ENCODE assay signal across 13 mouse cellular contexts in genomic region chr4:32852294-32852693, GRCm38 (mm10).
"Had no signal": no experiment of that assay in that cellular context is flagged by ENCODE, and none has a peak within 500 bp of the region (broad histone marks: within the 10 kb centered on the region; RNA-seq: fewer than 3 reads in every experiment).

No protein-coding gene starts in this region.

- H3K36me3 ChIP-seq: kidney, embryonic 15.5 days; limb, embryonic 10.5 days; liver, embryonic 15.5 days; stomach, embryonic 15.5 days had no signal

- H3K27me3 ChIP-seq: kidney, embryonic 15.5 days; liver, embryonic 15.5 days; stomach, embryonic 15.5 days had no signal

- DNase-seq: kidney, adult 2 months; kidney, postnatal 14 days; lung, adult 2 months; lung, postnatal 36 days; right cerebral cortex, postnatal 4 days had no signal

- ATAC-seq: intestine, embryonic 16.5 days; lung, postnatal 0 days had no signal

- H3K9ac ChIP-seq: kidney, embryonic 15.5 days; liver, embryonic 15.5 days; stomach, embryonic 15.5 days had no signal

- H3K9me3 ChIP-seq: kidney, embryonic 15.5 days; limb, embryonic 10.5 days; liver, embryonic 15.5 days; stomach, embryonic 15.5 days had no signal

- H3K4me1 ChIP-seq: kidney, embryonic 15.5 days; liver, embryonic 15.5 days; stomach, embryonic 15.5 days had no signal

- H3K4me3 ChIP-seq: kidney, embryonic 15.5 days; left cerebral cortex, adult 2 months; limb, embryonic 10.5 days; liver, embryonic 15.5 days; stomach, embryonic 15.5 days had no signal

- H3K4me2 ChIP-seq: kidney, embryonic 15.5 days; liver, embryonic 11.5 days; liver, embryonic 15.5 days; stomach, embryonic 15.5 days had no signal

- H3K27ac ChIP-seq: kidney, embryonic 15.5 days; left cerebral cortex, adult 2 months; liver, embryonic 15.5 days; stomach, embryonic 15.5 days had no signal
